Mouse (Mus musculus) layer of hippocampus, postnatal 36 days (tissue): Measurements from ENCODE around the gene Gsg1. TPM values are rescaled to one million over a fixed set of nuclear protein-coding genes. Genes with fewer than 3 reads are reported as not detected.
A peak's percentile ranks its signal among the peaks of the same experiment; 100 is the strongest.

Source experiments
- DNase-seq, 2 experiments: peaks; one replicate each; pipeline ENCODE4 v3.0.0; 2022
- total RNA-seq, 2 experiments: library from RNA; stranded (reverse); gene quantifications; 2 replicates each; pipeline ENCODE4 v1.2.3; 2021

The Gsg1 gene
- total RNA-seq, result under 1 TPM in 1 of 2 experiments, not detected in 1; 0.42 TPM

DNA sequence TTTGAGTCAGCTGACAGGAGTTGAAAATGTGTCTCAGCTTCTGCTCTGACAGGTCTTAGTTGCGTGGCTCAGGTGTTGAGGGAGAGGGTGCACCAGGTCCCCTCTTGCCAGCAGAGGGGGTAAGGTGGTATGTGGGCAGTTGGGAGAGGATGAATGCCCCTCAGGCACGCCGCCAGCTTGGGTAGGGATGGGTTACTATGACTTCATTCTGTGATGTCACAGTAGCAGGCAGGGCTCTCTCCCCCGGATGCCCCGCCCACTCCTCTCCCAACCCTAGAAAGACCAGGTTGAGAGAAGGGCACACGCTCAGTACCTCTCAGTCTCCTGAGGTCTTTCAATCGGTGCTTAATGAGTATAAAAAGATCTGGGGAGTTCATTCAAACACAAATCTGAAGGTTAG lies at the start of gene Gsg1:
TSS of gene Gsg1 (minus strand) at position 199 of the 400 bp plus-strand sequence.
- DNase-seq, result no peak

DNA sequence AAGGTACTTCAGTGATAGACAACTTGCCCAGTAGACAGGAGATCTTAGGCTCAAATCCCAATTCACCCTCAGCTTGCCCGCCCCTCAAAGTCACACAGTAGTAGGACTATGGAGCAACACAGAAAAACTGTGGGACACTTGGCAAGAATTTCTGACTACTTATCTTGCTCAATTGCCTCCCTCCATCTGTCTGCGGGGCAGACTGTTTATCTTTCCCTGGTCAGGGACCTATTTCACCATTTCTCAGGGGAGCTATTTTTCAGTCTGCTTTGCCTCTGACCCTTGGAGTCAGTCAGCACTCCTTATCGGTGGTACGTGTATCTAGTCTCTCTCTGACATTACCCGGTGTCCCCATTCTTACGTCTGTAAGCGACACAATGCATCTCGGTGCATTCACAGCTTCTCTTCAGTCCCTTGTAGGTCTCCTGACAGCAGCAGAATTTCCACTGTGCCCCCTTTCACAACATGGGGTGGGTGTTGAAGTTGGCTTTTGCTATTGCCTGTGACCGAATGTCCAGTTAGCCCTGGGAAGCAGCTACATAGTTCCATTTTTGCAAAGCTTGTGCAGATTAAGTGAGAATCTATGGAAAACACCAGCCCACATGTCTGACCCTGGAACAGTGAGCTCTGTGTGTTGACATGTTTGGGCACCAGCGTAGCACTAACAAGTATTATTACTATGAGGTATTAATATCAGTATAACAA lies 48.4 kb upstream of the Gsg1 start:
- DNase-seq, result no peak

DNA sequence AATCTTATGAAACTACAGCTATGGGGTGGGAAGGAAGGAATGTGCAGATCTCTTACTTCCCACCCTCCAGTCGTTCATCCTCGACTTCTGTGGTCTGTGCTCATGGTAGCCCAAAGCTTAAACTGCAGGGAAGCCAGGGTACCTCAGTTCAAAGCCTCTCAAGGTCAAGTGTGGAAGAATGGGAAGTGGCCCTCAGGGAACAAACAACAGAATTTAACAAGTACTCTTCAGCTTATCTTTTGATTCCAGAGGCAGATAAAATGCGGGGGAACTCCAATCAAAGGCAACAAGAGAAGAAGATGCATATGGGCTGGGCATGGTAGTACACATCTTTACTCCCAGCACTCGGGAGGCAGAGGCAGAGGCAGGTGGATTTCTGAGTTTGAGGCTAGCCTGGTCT lies 46.3 kb upstream of the Gsg1 start:
- DNase-seq, result no peak

DNA sequence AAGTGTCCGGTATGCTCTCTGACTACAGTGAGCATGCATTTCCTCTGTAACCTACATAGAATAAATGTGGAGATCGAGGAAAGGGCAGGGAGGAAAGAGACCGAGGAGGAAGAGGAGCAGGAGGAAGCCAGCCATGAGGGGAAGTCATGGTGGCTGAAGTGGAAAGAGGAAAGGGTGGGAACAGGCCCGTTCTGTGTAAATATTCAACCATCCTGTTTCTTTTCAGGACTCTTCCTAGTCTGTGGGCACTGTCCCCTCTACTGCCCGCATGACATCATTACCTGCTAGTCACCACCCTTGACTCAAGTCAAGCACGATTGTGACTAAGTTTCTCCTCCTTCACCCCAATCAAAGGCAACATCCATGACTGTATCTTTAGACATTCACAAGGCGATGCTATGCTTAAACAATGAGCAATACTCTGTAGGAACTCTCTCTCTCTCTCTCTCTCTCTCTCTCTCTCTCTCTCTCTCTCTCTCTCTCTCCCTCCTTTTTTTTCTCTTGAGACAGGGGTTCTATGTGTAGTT lies 44.9 kb upstream of the Gsg1 start:
- DNase-seq, result no peak

DNA sequence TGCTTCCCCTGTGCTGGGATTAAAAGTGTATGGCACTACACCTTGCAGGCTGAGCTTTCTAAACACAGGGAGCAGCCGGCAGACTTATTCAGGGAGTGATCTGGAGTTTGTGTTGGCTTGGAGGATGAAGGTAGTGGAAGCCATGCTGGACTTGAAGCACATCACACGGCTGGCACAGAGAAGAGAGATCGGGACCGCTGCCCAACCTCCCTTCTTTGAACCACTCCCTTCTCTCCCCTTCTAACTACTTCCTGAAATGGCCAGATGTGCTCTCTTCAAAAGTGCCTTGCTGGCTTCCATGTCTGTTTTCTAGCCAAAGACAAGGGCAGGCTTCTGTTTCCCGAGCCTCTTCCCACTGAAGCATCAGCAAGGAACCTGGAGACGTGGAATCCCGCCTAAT lies 43.4 kb upstream of the Gsg1 start:
- DNase-seq, result no peak

DNA sequence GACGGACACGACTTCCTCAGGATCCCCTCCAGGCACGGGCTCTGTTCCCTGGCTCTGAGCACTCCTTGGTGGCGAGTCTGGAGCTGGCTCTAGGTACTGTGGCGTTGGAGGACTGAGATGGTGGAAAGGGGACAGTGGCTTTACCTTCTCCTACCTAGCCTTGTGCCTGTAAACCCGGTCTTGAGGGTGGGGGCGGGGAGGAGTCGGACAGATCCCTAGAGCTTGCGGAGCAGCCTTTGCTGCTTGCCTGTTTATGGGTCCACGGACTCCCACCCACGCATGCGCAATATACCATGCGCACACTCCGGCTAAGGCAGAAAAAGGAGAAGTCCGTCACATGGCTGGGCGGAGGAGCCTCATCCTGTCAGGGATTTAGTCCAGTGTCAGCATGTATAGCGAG lies 42.1 kb upstream of the Gsg1 start:
- DNase-seq, result no peak

DNA sequence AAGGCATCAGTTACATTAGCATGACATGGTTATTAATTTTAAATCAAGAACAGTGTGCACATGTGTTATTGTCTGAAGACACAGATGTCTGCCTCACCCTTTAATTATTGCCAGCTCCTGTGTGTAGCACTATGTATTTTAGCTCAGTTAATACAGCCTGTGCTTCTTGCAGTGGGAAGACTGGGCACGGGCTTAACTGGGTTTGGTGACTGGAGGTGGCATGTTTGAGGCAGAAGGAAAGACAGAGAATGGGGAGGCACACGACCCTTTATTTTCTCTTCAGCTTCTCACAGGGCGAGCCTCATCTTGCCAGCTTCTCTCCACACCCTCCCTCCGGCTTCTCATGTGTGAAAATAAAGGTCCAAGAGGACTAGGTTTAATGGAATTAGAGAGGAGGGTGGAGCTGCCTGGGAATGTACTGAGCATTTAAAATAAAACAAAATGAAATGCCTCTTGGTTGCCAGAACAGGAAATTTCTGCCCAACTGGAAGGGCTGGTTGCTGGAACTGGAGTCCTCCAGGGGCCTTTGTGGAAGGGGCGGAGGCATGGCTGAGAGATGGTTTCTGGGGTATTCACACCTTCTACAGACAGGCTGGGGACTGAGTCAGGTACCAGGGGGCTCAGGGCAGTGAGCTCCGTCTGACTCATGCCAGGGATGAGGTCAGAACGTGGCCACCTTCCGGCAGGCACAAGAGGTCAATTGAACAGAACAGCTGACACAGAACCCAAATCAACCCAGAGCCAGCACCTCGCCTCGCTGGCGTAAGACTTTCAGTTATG lies 41.1 kb upstream of the Gsg1 start:
- peak in 1 of 2 experiments; percentile 15 for DNase-seq

DNA sequence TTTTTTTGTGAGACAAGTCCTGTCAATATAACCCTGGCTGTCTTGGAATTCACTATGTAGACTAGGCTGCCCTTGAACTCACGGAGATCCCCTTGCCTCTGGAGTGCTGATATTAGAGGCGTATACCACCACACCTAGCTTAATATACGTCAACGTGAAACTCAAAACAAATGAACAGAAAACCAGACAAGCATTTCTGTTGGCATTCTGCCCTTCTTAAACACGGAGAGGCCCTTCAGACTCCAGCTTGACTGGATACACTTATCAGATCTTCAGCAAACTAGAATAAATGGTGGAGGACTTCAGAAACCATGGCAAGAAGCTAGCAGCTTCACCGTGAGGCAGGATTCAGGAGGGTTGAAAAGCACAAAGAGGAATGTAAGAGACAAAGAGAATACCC lies 40.0 kb upstream of the Gsg1 start:
- no peak for DNase-seq

DNA sequence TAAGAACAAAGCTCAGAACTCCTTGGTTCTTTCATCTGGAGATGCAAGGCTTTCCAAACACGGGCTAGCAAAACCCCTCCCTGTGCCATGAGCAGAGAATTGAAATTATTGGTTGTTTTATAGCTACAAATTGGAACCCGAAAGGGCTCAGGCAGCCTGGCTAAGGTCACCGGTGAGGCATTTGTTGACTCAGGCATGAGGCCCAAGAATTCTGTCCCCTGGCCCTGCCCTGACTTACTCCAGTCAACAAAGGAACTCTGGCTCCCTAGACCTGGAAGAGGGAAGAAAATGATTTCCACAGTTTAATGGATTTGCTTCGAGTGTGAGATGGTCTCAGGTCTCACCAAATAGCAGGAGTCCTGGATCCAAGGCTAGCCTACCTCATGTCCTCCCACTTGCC lies 38.2 kb upstream of the Gsg1 start:
- no peak for DNase-seq

DNA sequence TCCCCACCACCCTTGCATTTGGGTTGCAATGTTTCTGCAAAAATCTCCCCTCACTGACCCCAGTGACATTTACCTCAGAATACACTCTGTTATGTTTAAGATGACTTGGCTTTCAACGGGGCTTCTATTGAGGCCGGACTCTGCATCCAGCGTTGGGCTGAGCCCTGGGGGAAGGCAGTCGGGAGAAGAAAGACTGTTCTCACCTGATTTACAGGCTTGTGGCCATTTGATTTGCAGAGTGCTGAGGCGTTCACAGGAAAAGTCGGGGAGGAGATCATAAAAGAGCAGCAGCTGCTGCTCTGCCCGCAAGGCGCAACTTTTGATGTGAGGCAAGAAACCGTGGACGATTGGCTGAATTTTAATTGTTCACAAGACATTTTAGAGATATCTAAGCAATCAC lies 25.7 kb upstream of the Gsg1 start:
- DNase-seq, result no peak

DNA sequence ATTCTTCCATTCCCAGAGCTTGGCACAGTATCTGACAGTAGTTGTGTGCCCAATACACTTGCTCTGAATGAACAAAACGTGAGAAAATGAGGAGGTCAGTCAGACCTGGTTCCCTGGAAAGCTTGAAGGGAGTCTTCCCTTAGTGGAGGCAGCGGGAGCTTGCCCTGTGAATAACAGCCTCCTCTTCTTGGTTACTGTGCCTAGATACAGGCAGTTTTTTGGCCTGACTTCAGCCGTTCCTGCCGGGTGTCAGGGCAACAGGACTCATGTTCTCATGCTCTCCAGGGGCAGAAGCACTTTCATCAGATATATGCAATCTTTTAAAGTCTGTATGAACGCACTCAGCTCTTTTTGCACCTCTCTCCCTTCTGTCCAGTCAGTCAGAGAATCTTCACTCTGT lies 25.1 kb upstream of the Gsg1 start:
- no peak for DNase-seq

DNA sequence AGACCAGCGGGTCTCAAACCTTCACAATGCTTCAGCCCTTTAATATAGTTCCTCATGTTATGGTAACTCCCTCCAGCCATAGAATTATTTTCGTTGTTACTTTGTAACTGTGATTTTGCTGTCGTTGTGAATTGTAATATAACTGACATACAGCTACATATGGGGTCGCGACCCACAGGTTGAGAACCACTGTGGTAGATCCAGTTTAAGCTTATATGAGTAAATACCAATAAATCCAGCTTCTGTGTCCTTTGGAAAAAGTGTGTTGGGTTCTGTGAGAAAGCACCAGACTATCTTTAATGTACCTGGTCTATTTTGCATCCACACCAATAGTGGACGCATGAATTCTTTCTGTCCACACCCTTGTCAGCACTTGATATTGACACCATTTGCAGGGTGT lies 24.2 kb upstream of the Gsg1 start:
- no peak for DNase-seq

DNA sequence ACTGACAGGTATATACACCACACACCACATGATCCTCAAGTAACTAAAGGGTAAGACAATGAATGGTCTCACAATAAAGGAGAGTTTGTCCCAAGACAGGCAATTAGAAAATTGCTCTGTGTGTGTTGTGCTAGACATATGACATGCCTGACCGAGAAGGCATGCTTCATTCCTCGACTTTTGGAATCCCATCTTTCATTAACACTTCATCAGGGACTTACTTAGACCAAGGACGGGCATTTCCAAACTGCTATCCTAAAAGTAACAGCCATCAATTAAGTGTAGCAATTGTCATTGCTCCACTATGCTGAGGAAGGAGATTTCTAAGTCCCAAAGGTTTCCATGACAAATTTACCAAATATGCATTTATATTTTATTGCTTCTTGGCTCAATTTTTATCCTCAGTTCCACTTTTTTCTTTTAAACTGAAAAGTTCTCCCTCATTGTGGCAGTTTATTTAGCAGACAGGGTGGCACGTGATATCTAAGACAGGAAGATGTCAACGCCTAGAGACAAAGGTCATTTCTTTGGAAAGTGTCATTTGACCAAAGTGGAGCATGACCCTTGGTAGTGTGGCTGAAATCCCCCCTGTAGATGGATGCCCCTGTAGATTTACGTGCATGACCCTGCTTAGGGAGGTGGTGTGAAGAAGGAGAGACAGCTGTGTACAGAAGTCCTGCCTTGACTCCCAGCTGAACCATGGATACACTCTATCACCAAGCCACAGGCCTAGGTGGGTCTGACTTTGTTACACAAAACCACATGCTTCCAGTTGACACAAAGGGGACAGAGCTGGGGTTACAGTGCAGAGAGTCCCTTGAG lies 22.5 kb upstream of the Gsg1 start:
- DNase-seq, result no peak

DNA sequence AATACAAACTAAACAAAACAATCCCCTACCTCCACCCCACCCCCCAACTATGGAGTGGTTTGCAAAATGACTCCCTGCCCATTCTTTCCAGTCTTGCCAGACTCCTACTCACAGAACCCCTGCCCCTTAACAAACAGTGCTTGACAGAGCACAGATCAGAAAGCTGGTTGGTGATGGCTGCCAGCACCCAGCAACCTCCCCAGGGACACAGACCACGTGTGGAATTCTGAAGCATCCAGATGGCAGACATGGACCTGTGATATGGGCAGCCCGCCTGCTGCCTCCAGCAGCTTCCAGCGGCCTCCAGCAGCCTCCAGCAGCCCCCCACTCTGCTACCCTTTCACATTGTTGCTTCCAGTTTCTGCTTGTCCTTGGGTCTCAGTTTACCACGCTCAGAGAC lies 21.1 kb upstream of the Gsg1 start:
- no peak for DNase-seq

DNA sequence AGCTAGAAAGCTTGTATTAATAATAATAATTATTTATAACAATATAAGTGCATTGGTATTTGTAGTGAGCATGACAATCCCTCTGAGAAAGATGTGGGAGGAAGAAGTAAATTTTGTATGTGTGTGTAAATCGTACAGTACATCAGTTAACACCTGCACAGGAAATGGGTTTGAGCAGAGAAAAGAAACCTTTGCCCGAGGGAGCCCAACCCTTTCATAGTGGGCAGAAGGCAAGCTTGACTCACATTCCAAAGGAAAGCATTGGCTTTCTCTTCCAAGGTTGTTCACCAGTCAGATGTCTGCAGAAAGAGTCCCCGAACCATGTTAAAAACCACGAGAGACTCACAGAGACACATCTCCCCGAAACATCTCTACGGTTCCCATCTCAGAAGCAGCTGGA lies 18.9 kb upstream of the Gsg1 start:
- DNase-seq, result no peak

DNA sequence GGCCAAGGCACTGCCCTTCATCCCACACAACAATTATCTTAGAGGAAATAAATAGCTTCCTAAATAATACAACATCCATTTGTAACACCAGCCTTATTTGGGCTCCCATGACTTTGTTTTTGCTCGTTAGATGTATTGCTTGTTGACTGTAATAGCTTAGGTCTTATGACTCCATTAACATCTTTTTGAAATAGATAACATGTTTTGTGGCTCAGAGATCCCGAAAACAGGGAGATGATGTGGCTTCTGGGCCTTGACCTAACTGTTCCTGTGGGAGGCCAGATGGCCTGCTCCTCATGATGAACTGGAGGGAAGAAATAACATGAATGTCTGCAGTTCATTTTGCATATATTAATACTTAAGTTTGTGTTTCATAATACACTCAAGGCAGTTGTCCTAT lies 17.6 kb upstream of the Gsg1 start:
- no peak for DNase-seq

DNA sequence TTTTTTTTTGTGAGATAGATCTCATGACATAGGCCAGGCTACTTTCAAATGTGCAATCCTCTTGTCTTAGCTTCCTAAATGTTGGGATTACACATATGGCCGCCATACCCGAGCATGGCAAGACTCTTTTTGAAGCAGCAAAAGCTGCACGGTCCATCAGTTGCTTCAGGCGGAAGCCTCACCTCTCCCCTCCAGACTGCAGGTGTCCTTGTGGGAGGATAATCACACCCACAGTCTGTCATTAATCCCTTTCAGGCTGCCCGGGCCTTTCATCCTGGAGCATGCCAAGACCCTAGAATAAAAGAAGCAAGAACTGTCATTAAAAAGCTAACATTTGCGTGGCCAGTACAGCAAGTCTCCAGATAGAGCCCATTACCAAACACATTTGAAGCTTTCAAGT lies 15.5 kb upstream of the Gsg1 start:
- DNase-seq, result no peak

DNA sequence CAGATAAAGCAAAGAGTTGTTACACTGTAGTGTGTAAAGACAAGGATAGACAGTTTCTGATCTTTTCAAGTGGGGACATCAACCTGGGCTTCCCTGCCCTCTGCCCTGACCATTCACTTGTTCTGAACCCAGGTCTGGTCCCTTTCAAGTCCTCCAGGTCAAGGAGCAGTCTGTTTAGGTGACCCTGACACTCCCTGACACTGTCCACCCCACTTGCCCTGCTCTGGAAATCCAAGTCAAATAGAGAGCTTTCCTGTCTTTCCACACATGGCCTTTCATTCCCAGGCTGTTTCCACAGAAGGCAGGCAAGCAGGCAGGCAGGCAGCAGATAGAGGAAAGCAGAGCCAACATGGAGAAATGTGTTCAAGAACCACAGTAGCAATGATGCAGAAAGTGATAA lies 14.2 kb upstream of the Gsg1 start:
- no peak for DNase-seq

DNA sequence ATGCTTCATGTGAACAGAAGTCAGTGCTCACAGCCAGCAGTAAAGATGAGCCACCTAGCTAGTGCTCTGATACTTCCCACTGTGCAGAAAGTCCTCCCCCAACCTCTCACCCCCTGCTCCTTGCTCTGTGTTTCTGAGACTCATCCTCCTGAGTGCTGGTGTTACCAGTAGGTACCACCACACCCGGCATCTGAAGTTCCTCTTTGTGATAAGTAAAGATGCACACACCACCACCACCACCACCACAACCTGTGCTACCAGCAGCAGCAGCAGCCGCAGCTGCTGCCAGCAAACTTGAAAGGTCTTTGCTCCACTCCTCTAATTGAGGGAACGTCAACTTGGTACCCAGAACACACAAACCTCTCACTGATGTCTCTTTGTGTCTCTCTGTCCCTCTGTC lies 13.1 kb upstream of the Gsg1 start:
- no peak for DNase-seq

DNA sequence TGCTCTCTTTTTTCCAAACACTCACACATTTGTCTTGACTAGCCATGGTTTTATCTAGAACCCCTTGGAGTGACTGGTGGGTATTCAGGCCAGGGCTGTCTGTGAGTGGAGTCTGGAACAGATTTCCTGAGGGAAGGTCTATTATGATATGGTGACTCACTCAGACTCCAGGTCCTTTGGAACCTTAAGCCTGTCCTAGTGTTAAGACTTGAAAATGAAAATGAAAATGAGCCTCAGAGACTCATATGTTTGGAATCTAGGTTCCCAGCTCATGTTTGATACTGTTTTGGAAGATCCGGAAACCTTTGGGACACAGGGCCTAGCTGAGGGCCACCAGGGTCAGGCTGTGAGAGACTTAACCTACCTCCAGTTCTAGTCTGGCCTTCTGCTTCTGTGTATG lies 11.9 kb upstream of the Gsg1 start:
- DNase-seq, result no peak

DNA sequence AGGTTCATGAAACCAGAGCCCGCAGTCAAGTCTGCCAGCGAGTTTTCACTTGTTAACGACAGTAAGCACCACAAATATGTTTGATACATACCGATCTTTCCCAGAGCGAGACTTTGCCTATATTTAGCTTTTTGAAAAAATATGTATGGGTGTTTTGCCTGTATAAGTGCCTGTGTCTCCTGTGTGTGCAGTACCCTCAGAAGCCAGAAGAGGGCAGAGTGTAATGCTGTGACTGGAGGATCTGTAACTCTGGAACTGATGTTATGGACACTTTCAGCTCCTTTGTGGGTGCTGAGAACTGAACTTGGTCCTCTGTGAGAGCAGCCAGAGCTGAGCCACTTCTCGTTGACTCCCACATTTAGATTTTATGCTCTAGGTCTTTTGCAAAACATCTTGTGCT lies 10.0 kb upstream of the Gsg1 start:
- DNase-seq, result no peak

DNA sequence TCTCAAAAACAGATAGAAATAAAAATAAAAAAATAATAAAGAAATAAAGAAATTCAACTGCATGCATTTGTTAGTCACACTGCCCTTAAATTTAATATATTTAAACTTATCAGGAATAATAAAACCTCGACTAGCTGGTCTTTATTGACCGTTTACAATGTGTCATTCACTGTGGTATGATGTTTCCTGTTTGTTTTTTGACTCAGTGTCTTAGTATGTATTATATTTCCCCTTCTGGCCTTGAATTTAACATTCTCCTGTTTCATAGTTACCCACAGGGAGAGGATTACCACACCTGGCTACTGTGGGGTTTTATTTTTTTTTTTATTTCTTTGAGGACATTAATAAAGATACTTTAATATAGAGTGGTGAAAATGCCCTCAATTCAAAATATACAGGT lies 8.4 kb upstream of the Gsg1 start:
- DNase-seq, result no peak

DNA sequence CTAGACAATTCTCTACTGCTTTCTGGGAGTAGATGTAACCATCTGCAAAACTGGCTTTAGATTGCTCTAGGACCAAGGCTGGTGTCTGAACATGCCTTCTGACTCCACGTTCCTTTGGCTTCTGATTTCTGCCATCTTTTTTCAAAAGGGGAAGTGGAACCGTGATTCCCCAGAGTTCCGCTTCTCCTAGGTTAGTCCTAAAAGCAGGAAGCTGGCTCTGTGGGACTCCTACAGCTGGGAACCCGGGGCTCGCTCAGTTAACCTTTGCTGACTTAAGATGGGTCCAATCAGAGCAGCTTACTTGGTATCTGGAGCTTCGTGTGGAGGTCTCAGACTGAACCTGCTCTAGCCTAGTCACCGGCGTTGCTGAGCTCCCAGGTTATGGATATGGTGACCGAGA lies 7.0 kb upstream of the Gsg1 start:
- no peak for DNase-seq
